In the genomic region with DNA sequence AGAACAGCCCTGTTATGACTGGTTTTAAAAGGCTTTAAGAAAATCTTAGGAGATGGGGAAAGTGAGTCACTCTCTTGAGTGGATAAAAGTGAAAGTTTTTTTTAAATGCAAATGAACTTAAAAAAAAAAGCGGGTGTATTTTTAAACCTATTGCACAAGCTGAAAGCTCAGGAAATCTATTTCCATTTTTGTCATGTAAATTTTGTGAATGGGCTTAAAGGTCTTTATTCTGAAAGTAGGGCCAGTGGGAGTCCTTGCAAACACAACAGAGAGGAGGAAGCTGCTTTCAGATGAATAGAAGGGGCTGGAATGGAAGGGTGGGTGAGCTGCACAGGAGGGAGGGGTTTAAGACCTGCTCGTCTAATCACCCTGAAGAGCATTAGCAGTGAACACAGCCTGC, we compare ENCODE assay signal across 14 mouse cellular contexts.
DNase-seq lines count a peak whose midpoint lies in the region; ATAC-seq lines count a peak whose summit lies in the region.
"Had no signal": no experiment of that assay in that cellular context is flagged by ENCODE, and none has a peak within 500 bp of the region (broad histone marks: within the 10 kb centered on the region; RNA-seq: fewer than 3 reads in every experiment).

No protein-coding gene starts in this region.

- H3K4me1 ChIP-seq in embryonic facial prominence, embryonic 11.5 days (ENCODE audit: control insufficient read depth, insufficient read depth, low read length): no peaks in the 10 kb centered on the region
- H3K4me1 ChIP-seq: heart, embryonic 15.5 days had no signal

- no peak overlapping the region for H3K9ac ChIP-seq in embryonic facial prominence, embryonic 11.5 days (replicated peaks; ENCODE audit: low read length)
- H3K9ac ChIP-seq: heart, embryonic 15.5 days had no signal

- H3K4me3 ChIP-seq in embryonic facial prominence, embryonic 11.5 days (ENCODE audit: low read depth, low read length): no peak overlapping the region
- H3K4me3 ChIP-seq: heart, embryonic 15.5 days; myocyte had no signal

- DNase-seq in 416B (ENCODE audit: low read depth): peak; percentile 7
- DNase-seq in ES-CJ7 (ENCODE audit: low read depth, low spot score): peak; percentile 94
- peak; percentile 14 for DNase-seq in embryonic facial prominence, embryonic 11.5 days (ENCODE audit: low spot score)
- DNase-seq in mesoderm, embryonic 11.5 days (ENCODE audit: low read depth, low spot score): peak; percentile 21
- DNase-seq in gastrocnemius, adult 18-20 months (ENCODE audit: low spot score): no peak
- DNase-seq in gastrocnemius, postnatal 10 days: no peak
- DNase-seq: kidney, postnatal 25 days; lung, postnatal 14 days had no signal

- WGBS in embryonic facial prominence, embryonic 11.5 days: 34% methylated on average over 2 of the region's 2 CpGs

- H3K4me2 ChIP-seq in embryonic facial prominence, embryonic 11.5 days (ENCODE audit: low read depth, low read length): no peak overlapping the region
- H3K4me2 ChIP-seq: heart, embryonic 15.5 days; liver, embryonic 11.5 days had no signal

- no peak overlapping the region for H3K27ac ChIP-seq in embryonic facial prominence, embryonic 11.5 days (replicated peaks; ENCODE audit: low read depth, low read length)
- H3K27ac ChIP-seq: heart, embryonic 15.5 days had no signal

- H3K9me3 ChIP-seq in embryonic facial prominence, embryonic 11.5 days (replicated peaks; ENCODE audit: control insufficient read depth, low read length): no peaks in the 10 kb centered on the region
- H3K9me3 ChIP-seq: G1E; heart, embryonic 15.5 days had no signal

- no peak; the same call in 1 of the 2 replicates for ATAC-seq in embryonic facial prominence, embryonic 11.5 days (replicated peaks; ENCODE audit: insufficient number of reproducible peaks, low FRiP score, low TSS enrichment, low read depth)
- ATAC-seq in erythroid progenitor cell, adult 5-6 weeks (replicated peaks; ENCODE audit: low FRiP score, poor library complexity, severe bottlenecking): no peak
- ATAC-seq: inflammation-experienced regulatory T-cells, adult 6 months had no signal

- no peaks in the 10 kb centered on the region for H3K27me3 ChIP-seq in embryonic facial prominence, embryonic 11.5 days (ENCODE audit: control insufficient read depth, insufficient read depth, low read length)
- H3K27me3 ChIP-seq: heart, embryonic 15.5 days had no signal

- no peaks in the 10 kb centered on the region for H3K36me3 ChIP-seq in embryonic facial prominence, embryonic 11.5 days (replicated peaks; ENCODE audit: control insufficient read depth, insufficient read depth, low read depth, low read length)
- H3K36me3 ChIP-seq: G1E; heart, embryonic 15.5 days had no signal

Comparison
In these comparisons a context has a peak if more than half of its experiments do, and no peak if none do; other contexts are left out.
1. DNase-seq: peak in 416B (single experiment), ES-CJ7 (single experiment), embryonic facial prominence, embryonic 11.5 days (single experiment) and mesoderm, embryonic 11.5 days (single experiment); none in gastrocnemius, adult 18-20 months (single experiment) and gastrocnemius, postnatal 10 days (single experiment).